Mouse (Mus musculus) thymus, postnatal 36 days (tissue): Measurements from ENCODE around the gene Rgl3.
A peak's percentile ranks its signal among the peaks of the same experiment; 100 is the strongest.

Experiments used
- DNase-seq, 2 experiments: peaks; one replicate each; pipeline ENCODE4 v3.0.0; 2022; ENCODE audit warnings: mixed read lengths in 2 of 2

Rgl3 gene

GRCm38 (mm10) chr9:21989230-21990110, at the start of gene Rgl3:
Gene Rgl3 (minus strand): TSS chr9:21989446.
- DNase-seq, result no peak

- no peak for DNase-seq
These were observed 48.6 kb upstream of the Rgl3 start for GRCm38 (mm10) chr9:22037826-22038225.

GRCm38 (mm10) chr9:22035300-22036044, 46.2 kb upstream of the Rgl3 start:
- DNase-seq, result no peak

GRCm38 (mm10) chr9:22030386-22030785, 41.1 kb upstream of the Rgl3 start:
- DNase-seq, result no peak

- no peak for DNase-seq
These were observed 39.2 kb upstream of the Rgl3 start for GRCm38 (mm10) chr9:22028467-22028866.

GRCm38 (mm10) chr9:22024592-22024991, 35.3 kb upstream of the Rgl3 start:
- no peak for DNase-seq

- no peak for DNase-seq
These were observed 28.1 kb upstream of the Rgl3 start for GRCm38 (mm10) chr9:22017208-22017825.

- no peak for DNase-seq
These were observed 27.0 kb upstream of the Rgl3 start for GRCm38 (mm10) chr9:22016245-22016644.

GRCm38 (mm10) chr9:22012731-22013130, 23.5 kb upstream of the Rgl3 start:
- no peak for DNase-seq

- no peak for DNase-seq
These were observed 21.8 kb upstream of the Rgl3 start for GRCm38 (mm10) chr9:22011055-22011454.

GRCm38 (mm10) chr9:22004546-22004945, 15.3 kb upstream of the Rgl3 start:
- DNase-seq, result no peak

- peak in 1 of 2 experiments; percentile 64 for DNase-seq
These were observed 13.9 kb upstream of the Rgl3 start for GRCm38 (mm10) chr9:22003163-22003554.

GRCm38 (mm10) chr9:22002194-22003162, 13.2 kb upstream of the Rgl3 start, which contains the start of the genes Ccdc151 and Prkcsh:
Gene Ccdc151 (minus strand): TSS chr9:22002634.
Gene Prkcsh (plus strand): TSS chr9:22002806.
- DNase-seq, result peak; percentile 97 to 99

GRCm38 (mm10) chr9:22001633-22002032, 12.4 kb upstream of the Rgl3 start:
- DNase-seq, result no peak

GRCm38 (mm10) chr9:22000296-22000695, 11.1 kb upstream of the Rgl3 start:
- DNase-seq, result no peak

- DNase-seq, result no peak
These were observed 7.1 kb upstream of the Rgl3 start for GRCm38 (mm10) chr9:21996178-21996867.

GRCm38 (mm10) chr9:21992227-21992626, 3.0 kb upstream of the Rgl3 start:
- no peak for DNase-seq

GRCm38 (mm10) chr9:21988421-21989101, 685 bp downstream of the Rgl3 start:
- no peak for DNase-seq

- DNase-seq, result no peak
These were observed 1.5 kb downstream of the Rgl3 start for GRCm38 (mm10) chr9:21987592-21988342.

GRCm38 (mm10) chr9:21983911-21984310, 5.3 kb downstream of the Rgl3 start:
- no peak for DNase-seq
